Mouse (Mus musculus): ENCODE results near the gene Tuba1b. TPM values are rescaled to one million over a fixed set of nuclear protein-coding genes. Genes with fewer than 3 reads are reported as not detected.

The Tuba1b gene
- polyA plus RNA-seq, 2 experiments, result 1,211 to 1,442 TPM

GRCm38 (mm10) chr15:98949607-98949892, 15.2 kb upstream of the Tuba1b start:
- H3K9me3 ChIP-seq (ENCODE audit: control insufficient read depth, low read length), result no peaks in the 10 kb centered on the region
- DNase-seq (ENCODE audit: low read depth in 3 of 3, low spot score in 3 of 3) (no peak), ATAC-seq (ENCODE audit: insufficient read depth) (no peak)
- TF ChIP-seq EP300 (IDR thresholded peaks at IDR 0.05; ENCODE audit: low read depth), result no peak
- no peak for TF ChIP-seq CTCF (IDR thresholded peaks at IDR 0.05; ENCODE audit: low read depth)
- H3K36me3 ChIP-seq (replicated peaks; ENCODE audit: control insufficient read depth, insufficient read depth, low read depth), result no peaks in the 10 kb centered on the region
- H3K4me3 ChIP-seq (ENCODE audit: insufficient read depth in 1 of 2, low read depth in 2 of 2, low read length in 2 of 2), result no peak overlapping the region
- H3K27ac ChIP-seq, result no peak overlapping the region
- H3K4me2 ChIP-seq (ENCODE audit: low read depth), result no peak overlapping the region
- peaks cover 2 to 8% of the 10 kb centered on the region in 2 experiments; a peak in 3 of 4 replicates for H3K4me1 ChIP-seq (replicated peaks; ENCODE audit: control insufficient read depth in 2 of 2, insufficient read depth in 2 of 2, low read length in 1 of 2)
- H3K9ac ChIP-seq (replicated peaks), result no peak overlapping the region
- H3K27me3 ChIP-seq (ENCODE audit: control insufficient read depth, insufficient read depth, low read length), result peaks cover 10% of the 10 kb centered on the region
- WGBS (ENCODE audit: insufficient replicate concordance), result 62% methylated on average over 3 of the region's 3 CpGs

- 75% methylated on average over 6 of the region's 6 CpGs for WGBS (ENCODE audit: insufficient replicate concordance)
Measured at GRCm38 (mm10) chr15:98948857-98949606, 14.7 kb upstream of the Tuba1b start.

GRCm38 (mm10) chr15:98948382-98948781, 14.0 kb upstream of the Tuba1b start:
- ATAC-seq (ENCODE audit: insufficient read depth) (no peak), DNase-seq (ENCODE audit: low read depth in 3 of 3, low spot score in 3 of 3) (no peak)
- no peak overlapping the region for H3K4me3 ChIP-seq (ENCODE audit: insufficient read depth in 1 of 2, low read depth in 2 of 2, low read length in 2 of 2)
- TF ChIP-seq CTCF (IDR thresholded peaks at IDR 0.05; ENCODE audit: low read depth) (no peak), EP300 (IDR thresholded peaks at IDR 0.05; ENCODE audit: low read depth) (no peak)
- no peak overlapping the region for H3K4me2 ChIP-seq (ENCODE audit: low read depth)
- peaks cover 2 to 6% of the 10 kb centered on the region in 2 experiments; a peak in 3 of 4 replicates for H3K4me1 ChIP-seq (replicated peaks; ENCODE audit: control insufficient read depth in 2 of 2, insufficient read depth in 2 of 2, low read length in 1 of 2)
- no peak overlapping the region for H3K9ac ChIP-seq (replicated peaks)
- H3K27ac ChIP-seq, result no peak overlapping the region
- no peaks in the 10 kb centered on the region for H3K9me3 ChIP-seq (ENCODE audit: control insufficient read depth, low read length)
- no peaks in the 10 kb centered on the region for H3K36me3 ChIP-seq (replicated peaks; ENCODE audit: control insufficient read depth, insufficient read depth, low read depth)
- peaks cover under 1% of the 10 kb centered on the region for H3K27me3 ChIP-seq (ENCODE audit: control insufficient read depth, insufficient read depth, low read length)

More at GRCm38 (mm10) chr15:98948857-98949606, 14.7 kb upstream of the Tuba1b start:
- peaks cover 2 to 8% of the 10 kb centered on the region in 2 experiments; a peak in 3 of 4 replicates for H3K4me1 ChIP-seq (replicated peaks; ENCODE audit: control insufficient read depth in 2 of 2, insufficient read depth in 2 of 2, low read length in 1 of 2)
- H3K4me2 ChIP-seq (ENCODE audit: low read depth), result no peak overlapping the region
- DNase-seq (ENCODE audit: low read depth in 3 of 3, low spot score in 3 of 3), result no peak
- TF ChIP-seq EP300 (IDR thresholded peaks at IDR 0.05; ENCODE audit: low read depth), result no peak
- no peak for TF ChIP-seq CTCF (IDR thresholded peaks at IDR 0.05; ENCODE audit: low read depth)
- H3K4me3 ChIP-seq (ENCODE audit: insufficient read depth in 1 of 2, low read depth in 2 of 2, low read length in 2 of 2), result no peak overlapping the region
- H3K9me3 ChIP-seq (ENCODE audit: control insufficient read depth, low read length), result no peaks in the 10 kb centered on the region
- H3K9ac ChIP-seq (replicated peaks), result no peak overlapping the region
- no peak for ATAC-seq (ENCODE audit: insufficient read depth)
- H3K36me3 ChIP-seq (replicated peaks; ENCODE audit: control insufficient read depth, insufficient read depth, low read depth), result no peaks in the 10 kb centered on the region
- H3K27me3 ChIP-seq (ENCODE audit: control insufficient read depth, insufficient read depth, low read length), result peaks cover 6% of the 10 kb centered on the region
- H3K27ac ChIP-seq, result no peak overlapping the region

- no peaks in the 10 kb centered on the region for H3K36me3 ChIP-seq (replicated peaks; ENCODE audit: control insufficient read depth, insufficient read depth, low read depth)
- H3K9me3 ChIP-seq (ENCODE audit: control insufficient read depth, low read length), result no peaks in the 10 kb centered on the region
- WGBS (ENCODE audit: insufficient replicate concordance), result 58% methylated on average over 3 of the region's 3 CpGs
- DNase-seq (ENCODE audit: low read depth in 3 of 3, low spot score in 3 of 3) (no peak), ATAC-seq (ENCODE audit: insufficient read depth) (no peak)
- H3K4me3 ChIP-seq (ENCODE audit: insufficient read depth in 1 of 2, low read depth in 2 of 2, low read length in 2 of 2), result no peak overlapping the region
- TF ChIP-seq EP300 (IDR thresholded peaks at IDR 0.05; ENCODE audit: low read depth) (no peak), CTCF (IDR thresholded peaks at IDR 0.05; ENCODE audit: low read depth) (no peak)
- H3K27ac ChIP-seq, result no peak overlapping the region
- H3K27me3 ChIP-seq (ENCODE audit: control insufficient read depth, insufficient read depth, low read length), result no peaks in the 10 kb centered on the region; the same call in 1 of the 2 replicates
- H3K9ac ChIP-seq (replicated peaks), result no peak overlapping the region
- H3K4me2 ChIP-seq (ENCODE audit: low read depth), result no peak overlapping the region
- peaks cover 2 to 6% of the 10 kb centered on the region in 2 experiments; a peak in 3 of 4 replicates for H3K4me1 ChIP-seq (replicated peaks; ENCODE audit: control insufficient read depth in 2 of 2, insufficient read depth in 2 of 2, low read length in 1 of 2)
Measured at GRCm38 (mm10) chr15:98947884-98948283, 13.5 kb upstream of the Tuba1b start.

GRCm38 (mm10) chr15:98943133-98943532, 8.8 kb upstream of the Tuba1b start:
- H3K36me3 ChIP-seq (replicated peaks; ENCODE audit: control insufficient read depth, insufficient read depth, low read depth), result no peaks in the 10 kb centered on the region
- ATAC-seq (ENCODE audit: insufficient read depth) (no peak), DNase-seq (ENCODE audit: low read depth in 3 of 3, low spot score in 3 of 3) (no peak)
- no peak overlapping the region for H3K4me3 ChIP-seq (ENCODE audit: insufficient read depth in 1 of 2, low read depth in 2 of 2, low read length in 2 of 2)
- H3K27ac ChIP-seq, result no peak overlapping the region
- H3K4me1 ChIP-seq (replicated peaks; ENCODE audit: control insufficient read depth in 2 of 2, insufficient read depth in 2 of 2, low read length in 1 of 2), result no peaks in the 10 kb centered on the region
- H3K4me2 ChIP-seq (ENCODE audit: low read depth), result no peak overlapping the region
- H3K9me3 ChIP-seq (ENCODE audit: control insufficient read depth, low read length), result no peaks in the 10 kb centered on the region
- TF ChIP-seq CTCF (IDR thresholded peaks at IDR 0.05; ENCODE audit: low read depth), result no peak
- TF ChIP-seq EP300 (IDR thresholded peaks at IDR 0.05; ENCODE audit: low read depth), result no peak
- H3K27me3 ChIP-seq (ENCODE audit: control insufficient read depth, insufficient read depth, low read length), result no peaks in the 10 kb centered on the region
- no peak overlapping the region for H3K9ac ChIP-seq (replicated peaks)
- WGBS (ENCODE audit: insufficient replicate concordance), result 72% methylated on average over 4 of the region's 4 CpGs
